Mouse (Mus musculus) spleen, postnatal 14 days (tissue): ENCODE data around the gene Gm49373.
A peak's percentile ranks its signal among the peaks of the same experiment; 100 is the strongest.

Experiments used
- DNase-seq, 2 experiments: peaks; one replicate each; pipeline ENCODE4 v3.0.0; 2021 to 2022; ENCODE audit warnings: low spot score in 2 of 2

Gene Gm49373

DNA sequence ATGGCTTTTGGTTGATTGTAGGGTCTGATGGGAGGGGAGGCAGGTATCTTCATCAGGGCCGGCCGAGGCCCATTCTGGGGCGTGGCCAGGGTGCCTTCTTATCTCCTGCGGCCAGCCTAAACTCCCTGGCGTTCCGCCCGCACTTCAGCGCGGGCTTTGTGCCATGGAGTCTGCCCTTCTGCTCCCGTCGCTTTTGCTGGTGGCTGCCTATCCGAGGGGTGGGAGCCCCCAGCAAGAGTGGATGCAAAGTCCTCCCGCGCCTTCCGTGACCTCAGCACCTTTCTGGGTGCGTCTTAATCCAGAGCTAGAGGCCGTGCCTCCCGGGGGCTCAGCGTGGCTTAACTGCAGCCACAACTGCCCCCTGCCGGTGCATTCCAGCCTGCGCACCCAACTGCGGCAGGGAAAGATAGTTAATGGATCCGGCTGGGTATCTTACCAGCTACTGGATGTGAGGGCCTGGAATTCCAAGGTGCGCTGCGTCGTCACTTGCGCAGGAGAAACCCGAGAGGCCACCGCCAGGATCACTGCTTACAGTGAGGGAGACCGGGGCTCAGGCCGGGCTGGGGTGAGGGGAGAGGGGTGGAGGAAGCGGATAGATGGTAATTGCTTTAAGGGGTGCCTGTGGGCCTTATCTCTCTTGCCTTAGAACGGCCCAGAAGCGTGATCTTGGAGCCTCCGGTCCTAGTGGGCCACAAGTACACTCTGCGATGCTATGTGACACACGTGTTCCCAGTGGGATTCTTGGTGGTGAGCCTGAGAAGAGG is 43.4 kb downstream of the Gm49373 start, which contains the start of gene Icam4:
TSS of gene Icam4 (plus strand) at position 83 of the 764 bp plus-strand sequence.
- DNase-seq, result peak; percentile 75 to 84

DNA sequence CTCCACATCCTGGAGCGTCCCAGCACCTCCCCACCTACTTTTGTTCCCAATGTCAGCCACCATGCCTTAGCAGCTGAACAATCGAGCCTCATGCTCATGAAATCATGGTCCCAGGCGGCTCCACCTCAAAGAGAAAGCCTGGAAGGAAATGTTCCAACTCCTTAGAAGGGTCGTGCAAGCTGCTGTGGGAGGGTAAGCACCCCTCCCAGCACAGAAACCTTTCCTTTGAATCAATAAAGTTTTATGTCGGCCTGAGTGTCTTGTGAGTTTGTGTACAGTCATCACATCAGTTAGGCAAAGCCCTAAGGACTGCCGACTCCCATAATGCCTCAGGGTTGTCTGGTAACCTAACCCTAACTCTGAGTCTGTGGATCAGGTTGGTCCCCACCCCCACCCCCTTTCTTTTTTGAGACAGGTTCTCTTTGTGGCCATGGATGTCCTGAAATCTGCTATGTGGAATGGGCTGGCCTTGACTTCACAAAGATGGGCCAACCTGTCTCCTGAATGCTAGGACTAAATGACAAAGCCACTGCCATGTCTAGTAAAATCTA is 44.3 kb downstream of the Gm49373 start:
- DNase-seq, result no peak

- no peak for DNase-seq
Measured at GRCm38 (mm10) chr9:21027774-21028290, 45.1 kb downstream of the Gm49373 start.

DNA sequence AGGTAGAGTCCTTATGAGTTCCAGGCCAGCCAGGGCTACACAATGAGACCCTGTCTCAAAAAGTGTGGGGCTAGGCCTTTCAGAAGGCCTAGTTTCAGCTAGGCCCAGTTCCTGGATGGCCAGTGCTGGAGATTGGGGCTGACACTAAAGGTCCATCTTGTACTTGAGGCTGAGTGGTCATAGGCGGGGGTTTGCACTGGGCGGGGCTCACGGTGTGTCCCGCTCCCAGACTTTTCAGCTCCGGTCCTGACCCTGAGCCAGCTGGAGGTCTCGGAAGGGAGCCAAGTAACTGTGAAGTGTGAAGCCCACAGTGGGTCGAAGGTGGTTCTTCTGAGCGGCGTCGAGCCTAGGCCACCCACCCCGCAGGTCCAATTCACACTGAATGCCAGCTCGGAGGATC is 46.0 kb downstream of the Gm49373 start:
- DNase-seq, result no peak

DNA sequence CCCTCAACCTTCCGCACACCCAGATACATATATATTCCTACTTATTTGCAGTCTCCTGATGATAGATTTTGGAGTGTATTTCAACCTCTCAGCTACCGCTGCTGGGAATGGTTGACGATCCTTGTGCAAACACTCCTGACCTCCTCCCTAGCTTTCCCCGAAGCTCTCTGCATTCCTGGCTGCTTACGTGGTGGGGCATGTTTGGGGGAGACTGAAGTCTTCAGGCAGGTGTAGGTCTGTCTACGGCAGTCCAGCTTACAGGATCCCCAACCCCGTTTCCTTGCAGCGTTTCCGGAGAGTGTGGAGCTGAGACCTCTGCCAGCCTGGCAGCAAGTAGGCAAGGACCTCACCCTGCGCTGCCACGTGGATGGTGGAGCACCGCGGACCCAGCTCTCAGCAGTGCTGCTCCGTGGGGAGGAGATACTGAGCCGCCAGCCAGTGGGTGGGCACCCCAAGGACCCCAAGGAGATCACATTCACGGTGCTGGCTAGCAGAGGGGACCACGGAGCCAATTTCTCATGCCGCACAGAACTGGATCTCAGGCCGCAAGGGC is 47.6 kb downstream of the Gm49373 start:
- no peak for DNase-seq

DNA sequence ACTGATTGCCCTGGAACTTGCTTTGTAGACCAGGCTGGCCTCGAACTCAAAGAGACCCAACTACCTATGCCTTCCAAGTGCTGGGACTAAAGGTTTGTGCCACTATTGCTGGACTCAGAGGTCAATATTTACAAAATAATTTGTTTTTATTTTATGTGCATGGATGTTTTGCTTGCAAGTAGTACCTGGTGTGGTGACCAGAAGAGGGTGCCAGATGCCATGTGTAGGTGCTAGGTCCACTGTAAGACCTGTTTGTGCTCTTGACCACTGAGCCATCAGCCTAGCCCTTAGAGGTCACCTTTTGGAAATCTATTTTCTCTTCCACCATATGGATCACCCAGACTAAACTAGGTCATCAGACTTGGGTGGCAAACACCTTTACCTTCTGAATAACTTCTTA is 50.2 kb downstream of the Gm49373 start:
- DNase-seq, result no peak

GRCm38 (mm10) chr9:21022288-21022687 is 50.6 kb downstream of the Gm49373 start:
- no peak for DNase-seq

GRCm38 (mm10) chr9:21021363-21021762 is 51.5 kb downstream of the Gm49373 start:
- no peak for DNase-seq

DNA sequence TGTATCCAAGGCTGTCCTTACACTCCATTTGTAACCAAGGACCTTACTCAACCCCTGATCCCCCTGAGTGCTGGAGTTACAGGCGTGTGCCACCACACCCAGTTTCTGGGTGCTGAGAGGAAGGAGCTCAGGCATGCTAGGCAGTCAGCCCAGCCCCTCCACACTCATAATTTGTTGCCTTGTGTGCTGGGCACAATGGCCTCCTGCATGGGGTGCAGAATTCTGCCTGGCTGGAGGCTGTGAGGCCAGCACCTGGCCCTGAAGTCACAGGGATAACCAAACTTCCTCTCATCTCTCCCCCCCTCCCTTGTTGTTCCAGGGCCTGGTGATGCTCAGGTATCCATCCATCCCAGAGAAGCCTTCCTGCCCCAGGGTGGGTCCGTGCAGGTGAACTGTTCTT is 54.3 kb downstream of the Gm49373 start:
- DNase-seq, result no peak

GRCm38 (mm10) chr9:21017177-21017575 is 55.7 kb downstream of the Gm49373 start:
- DNase-seq, result no peak

DNA sequence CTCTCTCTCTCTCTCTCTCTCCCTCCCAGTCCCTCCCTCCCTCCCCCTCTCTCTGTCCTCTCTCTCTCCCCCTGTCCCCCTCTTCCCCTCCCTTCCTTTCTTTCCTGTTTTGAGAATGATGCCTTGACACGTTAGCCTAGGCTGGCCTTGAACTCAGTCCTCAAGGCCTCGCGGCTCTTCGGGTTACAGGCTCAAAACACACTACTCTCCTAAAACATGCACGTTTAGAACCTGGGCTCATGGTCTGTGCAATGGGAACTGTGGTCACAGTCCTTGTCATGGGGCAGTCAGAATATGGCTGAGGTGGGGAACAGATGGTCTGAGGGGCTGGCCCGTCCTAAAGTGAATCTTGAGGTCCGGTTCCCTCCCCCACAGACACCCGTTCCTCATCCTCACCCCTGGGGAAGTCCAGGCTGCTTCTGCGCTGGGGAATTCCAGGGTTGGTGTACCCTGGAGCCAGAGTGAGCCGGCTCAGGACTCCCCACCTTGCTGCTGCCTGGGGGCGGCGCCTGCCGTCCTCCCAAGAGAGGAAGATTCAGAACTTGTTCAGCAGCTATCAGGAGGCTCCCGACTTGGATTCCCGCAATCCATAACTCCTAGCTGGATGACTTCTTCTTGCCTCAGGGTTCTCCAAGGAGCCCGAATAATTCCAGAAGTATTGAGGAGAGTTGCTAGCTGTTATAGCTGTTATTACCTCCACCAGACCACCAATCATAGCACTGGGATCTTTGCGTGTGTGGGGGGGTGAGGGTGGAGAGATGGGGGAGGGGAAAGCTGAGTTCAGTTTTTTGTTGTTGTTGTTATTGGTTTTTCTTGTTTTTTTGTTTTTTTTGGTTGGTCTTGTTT is 56.3 kb downstream of the Gm49373 start:
- DNase-seq, result no peak

- peak; percentile 63 to 77 for DNase-seq
Measured at GRCm38 (mm10) chr9:21015571-21016130, 57.2 kb downstream of the Gm49373 start, which contains the start of gene Icam1. TSS of gene Icam1 (plus strand) at chr9:21015985.

- peak; percentile 60 to 70 for DNase-seq
Measured at GRCm38 (mm10) chr9:21014691-21015570, 58.0 kb downstream of the Gm49373 start.
